Mouse (Mus musculus) forebrain, embryonic 10.5 days (tissue): ENCODE measurements around the gene Dpysl4. TPM values are rescaled to one million over a fixed set of nuclear protein-coding genes. Genes with fewer than 3 reads are reported as not detected.
A peak's percentile ranks its signal among the peaks of the same experiment; 100 is the strongest.

ENCODE experiments used
- DNase-seq: peaks from one replicate; pipeline ENCODE4 v3.0.0-alpha.2; 2017; ENCODE audit warnings: low spot score; ENCODE audit errors: extremely low spot score
- H3K27ac ChIP-seq: fragments of 300-500 bp; sonication (generic); 2 replicates; pipeline ENCODE4 v1.5.1; 2016; ENCODE audit warnings: mild to moderate bottlenecking
- H3K27me3 ChIP-seq: fragments of 300-500 bp; sonication (generic); 2 replicates; pipeline ENCODE4 v1.6.1; 2016; ENCODE audit warnings: mild to moderate bottlenecking; ENCODE audit not compliant: poor library complexity, severe bottlenecking
- H3K36me3 ChIP-seq: fragments of 300-500 bp; sonication (generic); replicated peaks from 2 replicates; pipeline ENCODE4 v1.6.1; 2016; ENCODE audit warnings: mild to moderate bottlenecking, moderate library complexity
- H3K4me1 ChIP-seq: fragments of 300-500 bp; sonication (generic); 2 replicates; pipeline ENCODE4 v1.6.1; 2016
- H3K4me3 ChIP-seq: fragments of 300-500 bp; sonication (generic); 2 replicates; pipeline ENCODE4 v1.5.1; 2016; ENCODE audit warnings: mild to moderate bottlenecking, moderate library complexity
- H3K9me3 ChIP-seq: fragments of 300-500 bp; sonication (generic); 2 replicates; pipeline ENCODE4 v1.6.1; 2016; ENCODE audit warnings: mild to moderate bottlenecking, moderate library complexity
- WGBS: fragments of 180-500 bp; shearing (Covaris S2); methylation state at CpG from one replicate; pipeline ENCODE4 v1.1.7; 2016; 5-methylcytosine and 5-hydroxymethylcytosine counted together
- polyA plus RNA-seq: library from polyadenylated mRNA; unstranded; fragments of >200 nt; fragmentation: Nextera tagmentation; extraction: Ambion mirVana; gene quantifications from 2 replicates; pipeline ENCODE4 v1.2.1, GENCODE M21; 2016

Dpysl4 gene
- polyA plus RNA-seq, 1 experiment from 2014 or later, result 76.5 TPM

DNA sequence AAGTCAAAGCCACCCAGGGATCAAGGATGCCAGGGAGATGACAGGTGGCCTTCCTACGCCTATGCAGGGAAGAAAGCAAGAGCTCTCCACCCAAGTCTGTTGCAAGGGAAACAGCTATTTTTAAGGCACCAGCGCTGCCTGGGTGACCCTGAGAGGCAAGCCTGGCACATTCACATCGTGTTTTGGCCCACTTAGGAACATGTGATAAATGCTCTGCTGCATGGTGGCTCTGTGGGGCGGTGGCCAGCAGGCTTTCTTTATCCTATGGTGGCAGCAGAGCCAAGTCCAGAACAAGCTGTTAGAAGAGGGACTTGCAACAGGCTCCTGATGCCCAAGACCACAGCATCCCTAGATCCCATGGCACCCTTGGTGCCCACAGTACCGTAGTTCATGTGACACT, 49.4 kb downstream of the Dpysl4 start:
- no peaks in the 10 kb centered on the region for H3K36me3 ChIP-seq
- peaks cover 77% of the 10 kb centered on the region for H3K27me3 ChIP-seq
- no peak for DNase-seq
- no peak overlapping the region for H3K4me3 ChIP-seq
- H3K4me1 ChIP-seq, result peaks cover 55% of the 10 kb centered on the region
- H3K9me3 ChIP-seq, result no peaks in the 10 kb centered on the region
- 82% methylated on average over 5 of the region's 5 CpGs for WGBS
- H3K27ac ChIP-seq, result no peak overlapping the region

DNA sequence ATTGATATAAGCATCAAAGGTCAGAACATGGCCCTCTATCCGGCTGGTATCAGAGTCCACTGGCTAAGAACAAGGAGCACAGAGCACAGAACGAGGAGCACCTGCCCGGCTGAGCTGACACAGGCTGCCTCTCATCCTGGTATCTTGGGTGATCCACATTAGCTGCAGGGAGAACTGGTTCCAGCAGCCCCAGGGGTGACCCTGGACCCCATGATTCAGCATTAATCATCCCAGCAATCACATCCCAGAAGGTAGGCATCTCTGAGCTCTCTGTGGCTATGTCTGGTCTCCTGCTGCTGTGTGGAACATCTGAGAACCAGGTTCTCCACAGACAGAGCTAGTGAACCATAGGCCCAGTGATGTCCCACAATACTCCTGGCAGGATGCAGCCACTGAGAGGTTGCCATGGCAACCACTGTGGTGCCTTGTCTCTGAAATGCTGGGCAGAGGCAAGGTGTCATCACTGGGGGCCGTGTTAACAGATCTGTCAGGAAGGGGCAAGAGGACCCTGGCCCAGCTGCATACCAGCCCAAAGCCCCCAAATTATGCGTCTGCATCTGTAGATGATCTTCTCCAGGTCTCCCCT, 51.2 kb downstream of the Dpysl4 start:
- H3K27ac ChIP-seq, result no peak overlapping the region
- peaks cover 52% of the 10 kb centered on the region for H3K4me1 ChIP-seq
- H3K27me3 ChIP-seq, result peaks cover 84% of the 10 kb centered on the region
- H3K36me3 ChIP-seq, result no peaks in the 10 kb centered on the region
- H3K4me3 ChIP-seq, result no peak overlapping the region
- H3K9me3 ChIP-seq, result no peaks in the 10 kb centered on the region
- WGBS, result 83% methylated on average over 5 of the region's 5 CpGs
- DNase-seq, result no peak

DNA sequence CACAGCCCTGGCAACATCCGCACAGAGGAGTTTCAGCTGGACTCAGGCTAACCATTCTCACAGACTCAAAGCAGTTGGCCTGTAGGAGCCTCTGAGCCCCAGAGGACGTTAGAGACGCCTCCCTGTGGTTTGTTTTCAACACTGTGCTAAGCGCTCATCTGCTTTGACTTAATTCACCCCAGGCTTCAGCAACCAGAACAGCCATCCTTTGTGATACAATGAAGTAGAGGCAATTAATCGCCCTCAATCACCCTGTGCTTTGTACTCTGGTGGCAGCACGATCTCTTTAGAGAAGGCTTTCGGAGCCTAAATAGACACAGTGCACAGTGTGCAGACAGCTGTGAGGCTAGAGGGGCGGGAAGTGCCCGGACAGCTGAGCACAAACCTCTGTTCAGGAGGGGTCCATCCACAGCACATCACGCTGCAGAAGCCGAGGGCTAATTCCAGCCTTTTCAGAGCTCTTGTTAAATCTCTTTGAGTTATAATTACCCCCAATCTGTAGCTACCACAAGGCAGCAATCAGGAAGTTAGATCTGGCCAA, 54.2 kb downstream of the Dpysl4 start:
- H3K27me3 ChIP-seq, result peaks cover 85% of the 10 kb centered on the region
- DNase-seq, result peak; percentile 64
- WGBS, result 3% methylated on average over 11 of the region's 11 CpGs
- H3K9me3 ChIP-seq, result no peaks in the 10 kb centered on the region
- peak overlapping the region; percentile 67 for H3K27ac ChIP-seq
- H3K36me3 ChIP-seq, result no peaks in the 10 kb centered on the region
- peak overlapping the region; percentile 21; the same call in 1 of the 2 replicates for H3K4me3 ChIP-seq
- peaks cover 55% of the 10 kb centered on the region for H3K4me1 ChIP-seq

DNA sequence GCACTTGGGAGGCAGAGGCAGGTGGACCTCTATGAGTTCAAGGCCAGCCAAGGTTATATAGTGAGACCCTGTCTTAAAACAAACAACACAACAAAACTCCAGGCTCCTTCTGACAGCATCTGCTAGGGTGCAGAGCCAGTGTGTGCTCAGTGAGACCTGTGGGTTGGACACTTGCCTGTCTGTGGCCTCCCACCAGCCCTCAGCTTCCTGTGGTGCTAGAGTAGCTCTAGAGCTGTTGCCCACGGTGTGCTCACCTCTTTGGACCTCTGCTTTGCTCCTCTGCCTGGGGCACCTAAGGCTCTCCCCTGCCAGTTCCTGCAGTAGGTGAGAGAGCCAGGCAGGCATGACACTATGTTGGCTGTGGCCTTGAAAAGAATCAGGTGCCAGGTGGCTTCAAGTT, 58.0 kb downstream of the Dpysl4 start:
- H3K4me3 ChIP-seq, result no peak overlapping the region
- H3K36me3 ChIP-seq, result no peaks in the 10 kb centered on the region
- peaks cover 55% of the 10 kb centered on the region for H3K4me1 ChIP-seq
- WGBS, result 78% methylated on average over 1 of the region's 1 CpGs
- no peak for DNase-seq
- no peak overlapping the region for H3K27ac ChIP-seq
- peaks cover 77% of the 10 kb centered on the region for H3K27me3 ChIP-seq
- H3K9me3 ChIP-seq, result no peaks in the 10 kb centered on the region

DNA sequence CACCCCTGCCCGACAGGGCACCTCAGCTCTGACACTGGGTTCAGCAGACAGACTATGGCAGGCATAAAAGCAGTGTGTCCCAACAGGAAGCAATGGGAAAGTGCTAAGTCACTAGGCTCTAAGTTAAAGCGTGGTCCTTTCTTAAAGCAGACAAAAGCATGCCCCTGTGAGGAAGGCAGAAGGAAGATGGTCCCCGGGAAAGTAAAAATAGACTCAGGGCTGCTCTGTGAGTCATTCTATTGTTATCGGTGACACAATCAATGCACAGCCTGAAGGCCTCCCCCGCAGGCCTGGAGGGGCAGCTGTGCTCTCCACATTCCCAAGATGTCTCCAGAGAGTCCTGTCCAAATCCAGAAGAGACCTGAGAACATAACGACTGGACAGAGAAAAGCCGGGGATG, 60.1 kb downstream of the Dpysl4 start:
- peaks cover 49% of the 10 kb centered on the region for H3K4me1 ChIP-seq

DNA sequence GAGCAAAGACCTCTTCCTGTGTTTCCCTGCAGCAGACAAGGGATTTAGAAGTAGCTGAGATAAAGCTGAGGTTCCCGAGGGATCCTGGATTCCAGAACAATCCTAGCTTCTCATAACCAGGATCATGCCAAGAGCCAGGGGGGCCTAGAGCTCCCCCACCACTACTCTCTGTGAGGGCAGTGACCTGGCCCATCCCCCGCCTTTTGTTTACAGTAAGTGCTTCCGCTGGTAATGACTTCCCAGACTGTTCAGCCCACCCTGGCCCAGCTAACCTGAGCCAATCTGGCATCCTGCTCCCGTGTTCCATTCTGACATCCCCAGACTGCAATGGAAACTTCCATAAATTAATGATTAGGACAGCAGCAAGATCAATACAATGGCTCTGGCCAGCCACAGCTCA, 61.6 kb downstream of the Dpysl4 start:
- 57% methylated on average over 4 of the region's 4 CpGs for WGBS
- peak overlapping the region; percentile 40; the same call in 1 of the 2 replicates for H3K27ac ChIP-seq
- H3K4me1 ChIP-seq, result peaks cover 50% of the 10 kb centered on the region

More for the DNA sequence above, 60.1 kb downstream of the Dpysl4 start:
- peaks cover 85% of the 10 kb centered on the region for H3K27me3 ChIP-seq
- no peaks in the 10 kb centered on the region for H3K36me3 ChIP-seq
- H3K4me3 ChIP-seq, result no peak overlapping the region
- H3K27ac ChIP-seq, result peak overlapping the region; percentile 21; the same call in 1 of the 2 replicates
- DNase-seq, result no peak
- no peaks in the 10 kb centered on the region for H3K9me3 ChIP-seq
- WGBS, result 45% methylated on average over 7 of the region's 7 CpGs

DNA sequence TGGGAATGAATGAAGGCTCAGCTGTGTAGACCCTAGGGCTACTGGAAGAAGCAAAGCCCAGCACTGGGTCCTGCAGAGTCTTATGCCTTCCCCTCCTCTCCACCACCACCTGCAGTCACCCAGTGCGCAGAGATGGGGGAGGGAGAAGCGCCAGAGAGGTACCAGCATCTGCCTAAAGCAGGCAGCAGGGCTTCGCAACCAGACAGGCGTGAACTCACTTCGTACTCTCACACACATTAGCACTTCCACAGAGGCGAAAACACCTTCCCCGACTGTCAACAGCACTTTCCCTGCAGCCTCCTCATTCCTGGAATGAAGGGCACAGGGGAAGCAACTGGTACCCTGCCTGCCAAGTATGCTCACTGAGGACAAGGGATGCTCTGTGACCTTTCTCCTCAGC, 63.6 kb downstream of the Dpysl4 start:
- Histone ChIP-seq H3K9me3 (no peaks in the 10 kb centered on the region), H3K4me1 (peaks cover 49% of the 10 kb centered on the region), H3K36me3 (no peaks in the 10 kb centered on the region), H3K27me3 (peaks cover 74% of the 10 kb centered on the region), H3K27ac (0 out of 2 replicates have a peak overlapping the region, but pooled peaks have one; percentile 48), H3K4me3 (no peak overlapping the region)
- DNase-seq, result no peak
- WGBS, result 32% methylated on average over 7 of the region's 7 CpGs

More for the DNA sequence above, 61.6 kb downstream of the Dpysl4 start:
- no peak overlapping the region for H3K4me3 ChIP-seq
- no peak for DNase-seq
- no peaks in the 10 kb centered on the region for H3K36me3 ChIP-seq
- peaks cover 74% of the 10 kb centered on the region for H3K27me3 ChIP-seq
- no peaks in the 10 kb centered on the region for H3K9me3 ChIP-seq

DNA sequence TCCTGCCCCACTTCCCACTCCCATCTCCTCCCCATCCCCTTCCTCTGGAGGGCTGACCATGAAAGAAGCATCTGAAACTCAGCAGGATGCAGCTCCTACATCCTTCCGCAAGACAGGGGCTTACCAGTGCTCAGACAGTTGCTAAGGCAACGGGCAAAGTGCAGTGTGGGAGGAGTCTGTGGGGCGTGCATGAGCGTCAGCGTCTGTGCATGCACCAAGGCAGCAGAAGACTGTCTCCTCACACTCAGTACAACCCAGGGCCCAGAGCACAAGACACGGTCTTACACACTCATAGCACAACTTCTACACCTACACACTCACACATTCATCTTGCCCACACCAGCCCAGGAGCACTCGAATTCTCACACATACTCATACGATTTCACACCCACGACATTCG, 65.3 kb downstream of the Dpysl4 start:
- Histone ChIP-seq H3K4me3 (no peak overlapping the region), H3K9me3 (no peaks in the 10 kb centered on the region), H3K27ac (peak overlapping the region; percentile 51; the same call in 1 of the 2 replicates), H3K36me3 (no peaks in the 10 kb centered on the region), H3K27me3 (peaks cover 65% of the 10 kb centered on the region), H3K4me1 (peaks cover 41% of the 10 kb centered on the region)
- 37% methylated on average over 10 of the region's 10 CpGs for WGBS
- DNase-seq, result peak; percentile 56

Other genes starting within 250 kb of the Dpysl4 start
- gene Ppp2r2d, start 239.9 kb upstream of the Dpysl4 start, polyA plus RNA-seq, result 44.4 and 47.0 TPM in 2 replicates
- gene Mapk1ip1, start 239.7 kb upstream of the Dpysl4 start, polyA plus RNA-seq, result 9.8 and 11.3 TPM in 2 replicates
- gene Bnip3, start 176.5 kb upstream of the Dpysl4 start, polyA plus RNA-seq, result 111 and 127 TPM in 2 replicates
- gene Jakmip3, start 145.3 kb upstream of the Dpysl4 start, polyA plus RNA-seq, result 0.43 and 0.47 TPM in 2 replicates
- 5.1 and 7.1 TPM in 2 replicates for gene Lrrc27, start 127.0 kb downstream of the Dpysl4 start, polyA plus RNA-seq
- gene Stk32c, start 127.3 kb downstream of the Dpysl4 start, polyA plus RNA-seq, result 0.21 and 0.30 TPM in 2 replicates
- 3.7 and 3.8 TPM in 2 replicates for gene Pwwp2b, start 162.5 kb downstream of the Dpysl4 start, polyA plus RNA-seq